Mouse (Mus musculus): ENCODE measurements around the gene N4bp2. TPM values are rescaled to one million over a fixed set of nuclear protein-coding genes. Genes with fewer than 3 reads are reported as not detected.

The N4bp2 gene
- 46.0 TPM for polyA plus RNA-seq (2015; fragmentation: Illumina TruSeq; extraction: RNeasy Lipid Tissue Mini Kit (QIAGEN cat#74804); ENCODE audit: insufficient read depth, low replicate concordance)

DNA sequence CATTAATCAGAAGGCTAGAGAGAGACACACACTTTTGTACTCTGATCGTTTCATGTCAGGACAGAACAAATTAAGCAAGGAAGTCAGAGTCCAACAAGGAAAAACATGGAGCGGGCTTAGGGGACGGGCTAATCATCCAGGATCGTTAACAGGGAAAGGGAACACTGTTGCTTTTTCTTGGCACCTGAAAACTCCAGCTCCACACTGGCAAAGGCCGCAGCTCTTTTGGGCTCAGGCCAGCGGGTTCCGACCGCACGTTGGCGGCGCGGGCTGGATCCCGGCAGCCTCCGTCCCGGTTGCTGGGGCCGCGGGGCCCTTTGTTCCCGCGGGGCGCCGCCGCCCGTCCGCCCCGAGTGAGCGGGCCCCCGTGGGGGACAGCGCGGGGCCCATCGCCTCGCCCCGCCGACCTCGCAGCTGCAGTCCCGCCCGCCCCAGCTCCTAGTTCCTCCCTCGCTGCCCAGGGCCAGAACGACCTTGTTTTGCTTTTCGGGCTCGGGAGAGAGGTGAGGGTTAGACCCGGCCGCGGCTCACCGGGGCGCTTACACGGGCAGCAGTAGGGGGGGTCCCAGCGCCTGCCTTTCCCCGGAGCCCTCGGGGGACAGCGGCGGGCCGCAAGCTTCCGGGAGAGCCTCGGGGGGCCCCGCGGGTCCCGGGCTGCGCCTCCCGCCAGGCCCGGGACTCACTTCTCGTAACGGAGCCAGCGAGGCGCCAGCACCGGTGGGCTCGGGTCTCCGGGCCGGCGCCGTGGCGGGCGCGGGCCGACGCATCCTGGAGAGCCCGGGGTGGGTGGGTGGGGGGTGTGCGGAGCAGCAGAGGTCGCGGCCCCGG lies at the start of gene N4bp2:
Gene N4bp2, plus strand, starts transcription at position 434 of the 828 bp plus-strand sequence.

DNA sequence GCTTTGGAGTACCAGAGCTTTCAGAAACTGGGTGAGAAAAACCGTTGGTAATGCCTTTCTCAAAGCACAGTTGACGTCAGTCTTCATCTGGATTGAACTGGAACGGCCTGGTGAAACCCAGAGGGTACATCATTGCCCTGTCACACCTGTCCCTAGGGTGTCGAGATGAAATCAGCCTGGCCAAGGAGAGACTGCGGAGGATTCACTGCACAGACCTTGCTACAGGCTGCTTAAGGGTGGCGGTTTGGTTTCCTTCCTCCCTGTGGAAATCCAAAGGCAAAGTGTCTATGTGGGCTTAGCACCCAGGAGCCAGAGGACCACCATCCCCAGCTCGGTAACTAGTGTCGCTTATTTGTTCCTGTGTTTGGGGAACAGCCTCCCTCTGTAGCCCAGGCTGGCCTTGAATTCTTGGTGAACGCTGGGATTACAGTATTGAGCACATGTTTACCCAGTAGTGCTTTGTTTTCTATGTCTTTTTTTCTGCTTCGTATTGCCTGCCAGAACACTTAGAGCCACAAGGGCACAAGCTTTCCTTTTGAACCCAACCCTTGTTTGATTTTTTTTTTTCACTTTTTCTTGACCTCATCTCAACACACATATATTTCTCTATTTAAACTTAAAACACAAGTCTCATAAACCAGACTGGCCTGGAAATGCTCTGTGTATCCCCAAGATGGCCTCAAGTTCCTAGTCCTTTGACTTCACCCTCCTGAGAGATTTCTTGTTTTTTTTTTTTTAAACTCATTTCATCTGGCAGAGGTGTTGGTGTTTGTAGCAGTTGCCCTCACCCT lies 98.0 kb downstream of the N4bp2 start, which contains the start of gene Rhoh:
Gene Rhoh, plus strand, starts transcription at position 60 of the 791 bp plus-strand sequence.

Other genes with a start within 250 kb of the N4bp2 start
- 242 TPM for gene Smim14, start 226.3 kb upstream of the N4bp2 start, polyA plus RNA-seq (2015; fragmentation: Illumina TruSeq; extraction: RNeasy Lipid Tissue Mini Kit (QIAGEN cat#74804); ENCODE audit: insufficient read depth, low replicate concordance)
- 92.0 TPM for gene Ube2k, start 226.3 kb upstream of the N4bp2 start, polyA plus RNA-seq (2015; fragmentation: Illumina TruSeq; extraction: RNeasy Lipid Tissue Mini Kit (QIAGEN cat#74804); ENCODE audit: insufficient read depth, low replicate concordance)
- 231 TPM for gene Pds5a, start 65.2 kb upstream of the N4bp2 start, polyA plus RNA-seq (2015; fragmentation: Illumina TruSeq; extraction: RNeasy Lipid Tissue Mini Kit (QIAGEN cat#74804); ENCODE audit: insufficient read depth, low replicate concordance)
- 58.2 TPM for gene Rhoh, start 97.7 kb downstream of the N4bp2 start, polyA plus RNA-seq (2015; fragmentation: Illumina TruSeq; extraction: RNeasy Lipid Tissue Mini Kit (QIAGEN cat#74804); ENCODE audit: insufficient read depth, low replicate concordance)
- gene Chrna9, start 171.4 kb downstream of the N4bp2 start, polyA plus RNA-seq (2015; fragmentation: Illumina TruSeq; extraction: RNeasy Lipid Tissue Mini Kit (QIAGEN cat#74804); ENCODE audit: insufficient read depth, low replicate concordance) = 1.1 TPM
- 0.19 TPM for gene 9130230L23Rik, start 240.8 kb downstream of the N4bp2 start, polyA plus RNA-seq (2015; fragmentation: Illumina TruSeq; extraction: RNeasy Lipid Tissue Mini Kit (QIAGEN cat#74804); ENCODE audit: insufficient read depth, low replicate concordance)